Mouse (Mus musculus) testis, adult 2 months (tissue): Measurements from ENCODE around the gene Brwd3.

Experiments used
- CTCF ChIP-seq: fragments of 200-500 bp; IDR thresholded peaks from 2 replicates; pipeline ENCODE4 v1.5.1; 2012; ENCODE audit warnings: low read depth, mild to moderate bottlenecking, inconsistent platforms, low read length, moderate library complexity; ENCODE audit not compliant: control insufficient read depth, insufficient read depth, insufficient replicate concordance
- POLR2A ChIP-seq: fragments of 200-500 bp; IDR thresholded peaks from 2 replicates; pipeline ENCODE4 v1.6.1; 2012; ENCODE audit warnings: low read depth, mild to moderate bottlenecking, inconsistent platforms, low read length, moderate library complexity; ENCODE audit not compliant: control insufficient read depth

DNA sequence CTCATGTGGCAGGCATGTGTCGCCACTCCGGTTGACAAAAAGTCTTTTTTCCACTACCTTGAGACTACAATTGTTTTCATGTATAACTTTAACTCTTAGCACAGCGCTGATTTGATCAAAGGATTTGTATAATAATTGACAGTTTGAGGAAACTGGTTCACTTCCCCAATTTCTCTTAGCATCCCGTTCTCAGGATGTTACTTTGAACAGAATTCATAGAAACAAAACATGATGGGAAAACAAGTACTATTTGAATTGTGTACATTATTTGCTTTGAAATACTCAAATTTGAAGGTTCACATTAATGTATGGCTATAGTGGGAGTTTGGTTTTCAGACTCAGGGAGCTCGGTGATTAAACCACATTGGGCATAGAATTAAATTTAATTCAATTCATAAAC lies 1.1 kb upstream of the Brwd3 start:
- no peak for TF ChIP-seq POLR2A
- TF ChIP-seq CTCF = no peak
